Mouse (Mus musculus) limb, embryonic 11.5 days (tissue): ENCODE results near the gene Col23a1. TPM values are rescaled to one million over a fixed set of nuclear protein-coding genes. Genes with fewer than 3 reads are reported as not detected.

Experiments used
- ATAC-seq: fragments of 200-750 bp; cut with Nextera tagmentation; 2 replicates; pipeline ENCODE4 v1.8.0; 2017; ENCODE audit warnings: low read depth; ENCODE audit not compliant: insufficient number of reproducible peaks, low FRiP score, low TSS enrichment
- DNase-seq: peaks from one replicate; pipeline ENCODE4 v3.0.0-alpha.2; 2015; ENCODE audit warnings: low spot score
- H3K27ac ChIP-seq: fragments of 300-500 bp; sonication (generic); replicated peaks from 2 replicates; pipeline ENCODE4 v1.5.1; 2014; ENCODE audit warnings: low read depth, mild to moderate bottlenecking, low read length
- H3K27me3 ChIP-seq: fragments of 300-500 bp; sonication (generic); 2 replicates; pipeline ENCODE4 v1.6.1; 2014; ENCODE audit warnings: mild to moderate bottlenecking, low read length, mixed read lengths; ENCODE audit not compliant: control insufficient read depth, insufficient read depth
- H3K36me3 ChIP-seq: fragments of 300-500 bp; sonication (generic); 2 replicates; pipeline ENCODE4 v1.6.1; 2014; ENCODE audit warnings: mild to moderate bottlenecking, low read length, moderate library complexity, mixed read lengths; ENCODE audit not compliant: control insufficient read depth, insufficient read depth
- H3K4me1 ChIP-seq: fragments of 300-500 bp; sonication (generic); 2 replicates; pipeline ENCODE4 v1.6.1; 2014; ENCODE audit warnings: low read length, mixed read lengths; ENCODE audit not compliant: control insufficient read depth, insufficient read depth
- H3K4me2 ChIP-seq: fragments of 300-500 bp; sonication (generic); 2 replicates; pipeline ENCODE4 v1.6.1; 2014; ENCODE audit warnings: low read depth, mild to moderate bottlenecking, moderate library complexity; ENCODE audit not compliant: severe bottlenecking
- H3K4me3 ChIP-seq: fragments of 300-500 bp; sonication (generic); 2 replicates; pipeline ENCODE4 v1.5.1; 2014; ENCODE audit warnings: low read depth, low read length
- H3K9ac ChIP-seq: fragments of 300-500 bp; sonication (generic); 2 replicates; pipeline ENCODE4 v1.6.1; 2014; ENCODE audit warnings: mild to moderate bottlenecking, low read length
- H3K9me3 ChIP-seq: fragments of 300-500 bp; sonication (generic); 2 replicates; pipeline ENCODE4 v1.6.1; 2016; ENCODE audit warnings: low read length; ENCODE audit not compliant: control insufficient read depth
- whole genome bisulfite sequencing: fragments of 180-500 bp; shearing (Covaris S2); extraction: QIAGEN DNeasy Blood & Tissue Kit; methylation state at CpG from one replicate; pipeline ENCODE4 v1.1.7; 2014; 5-methylcytosine and 5-hydroxymethylcytosine counted together
- polyA plus RNA-seq: library from polyadenylated mRNA; unstranded; fragments of >200 nt; fragmentation: Nextera tagmentation; extraction: Ambion mirVana; gene quantifications from 2 replicates; pipeline ENCODE4 v1.2.1, GENCODE M21; 2014

Gene Col23a1
- polyA plus RNA-seq, 1 experiment from 2014 or later = 21.1 TPM

- no peak for ATAC-seq
- H3K4me1 ChIP-seq = no peaks in the 10 kb centered on the region
- 91% methylated on average over 1 of the region's 1 CpGs for WGBS
- no peak overlapping the region for H3K27ac ChIP-seq
- H3K9ac ChIP-seq = no peak overlapping the region
- DNase-seq = no peak
- no peaks in the 10 kb centered on the region for H3K27me3 ChIP-seq
- H3K4me3 ChIP-seq = no peak overlapping the region
- H3K9me3 ChIP-seq = no peaks in the 10 kb centered on the region
- peaks cover 24% of the 10 kb centered on the region for H3K36me3 ChIP-seq
- H3K4me2 ChIP-seq = no peak overlapping the region
Measured at GRCm38 (mm10) chr11:51274418-51274817, 15.3 kb upstream of the Col23a1 start.

GRCm38 (mm10) chr11:51290066-51290955, 591 bp downstream of the Col23a1 start:
- H3K27me3 ChIP-seq = no peaks in the 10 kb centered on the region
- 2% methylated on average over 71 of the region's 74 CpGs for WGBS
- H3K4me1 ChIP-seq = peaks cover 8% of the 10 kb centered on the region; the same call in 1 of the 2 replicates
- peak overlapping the region; percentile 64 for H3K4me3 ChIP-seq
- ATAC-seq (peak; percentile 78), DNase-seq (peak; percentile 81)
- no peaks in the 10 kb centered on the region; the same call in 1 of the 2 replicates for H3K36me3 ChIP-seq
- peak overlapping the region; percentile 73 for H3K9ac ChIP-seq
- H3K27ac ChIP-seq = peak overlapping the region; percentile 76
- H3K9me3 ChIP-seq = no peaks in the 10 kb centered on the region
- H3K4me2 ChIP-seq = peak overlapping the region; percentile 82

- Histone ChIP-seq H3K4me1 (peaks cover 6% of the 10 kb centered on the region; the same call in 1 of the 2 replicates), H3K27ac (no peak overlapping the region)
Measured at GRCm38 (mm10) chr11:51293956-51294530, 4.3 kb downstream of the Col23a1 start.

GRCm38 (mm10) chr11:51295742-51296141, 6.0 kb downstream of the Col23a1 start:
- ATAC-seq (no peak), DNase-seq (no peak)

More at GRCm38 (mm10) chr11:51293956-51294530, 4.3 kb downstream of the Col23a1 start:
- Histone ChIP-seq H3K4me3 (no peak overlapping the region), H3K4me2 (no peak overlapping the region), H3K27me3 (no peaks in the 10 kb centered on the region), H3K36me3 (no peaks in the 10 kb centered on the region), H3K9ac (no peak overlapping the region), H3K9me3 (no peaks in the 10 kb centered on the region)
- DNase-seq (no peak), ATAC-seq (no peak)
- WGBS = 58% methylated on average over 2 of the region's 2 CpGs

GRCm38 (mm10) chr11:51298691-51299090, 9.0 kb downstream of the Col23a1 start:
- no peak for ATAC-seq
- 87% methylated on average over 4 of the region's 4 CpGs for WGBS

More at GRCm38 (mm10) chr11:51295742-51296141, 6.0 kb downstream of the Col23a1 start:
- Histone ChIP-seq H3K4me1 (peaks cover under 1% of the 10 kb centered on the region; the same call in 1 of the 2 replicates), H3K36me3 (no peaks in the 10 kb centered on the region), H3K4me2 (no peak overlapping the region), H3K9me3 (no peaks in the 10 kb centered on the region), H3K27me3 (no peaks in the 10 kb centered on the region), H3K4me3 (no peak overlapping the region), H3K9ac (no peak overlapping the region), H3K27ac (no peak overlapping the region)
- 88% methylated on average over 3 of the region's 3 CpGs for WGBS

GRCm38 (mm10) chr11:51302396-51302795, 12.7 kb downstream of the Col23a1 start:
- no peaks in the 10 kb centered on the region for H3K36me3 ChIP-seq
- 60% methylated on average over 5 of the region's 5 CpGs for WGBS

More at GRCm38 (mm10) chr11:51298691-51299090, 9.0 kb downstream of the Col23a1 start:
- Histone ChIP-seq H3K27ac (no peak overlapping the region), H3K9ac (no peak overlapping the region), H3K4me2 (no peak overlapping the region), H3K9me3 (no peaks in the 10 kb centered on the region), H3K27me3 (no peaks in the 10 kb centered on the region), H3K36me3 (no peaks in the 10 kb centered on the region), H3K4me1 (no peaks in the 10 kb centered on the region), H3K4me3 (no peak overlapping the region)
- no peak for DNase-seq

GRCm38 (mm10) chr11:51303981-51304553, 14.3 kb downstream of the Col23a1 start:
- Histone ChIP-seq H3K27me3 (no peaks in the 10 kb centered on the region), H3K4me1 (no peaks in the 10 kb centered on the region), H3K4me3 (no peak overlapping the region), H3K4me2 (no peak overlapping the region), H3K9me3 (no peaks in the 10 kb centered on the region), H3K27ac (no peak overlapping the region), H3K9ac (no peak overlapping the region), H3K36me3 (no peaks in the 10 kb centered on the region)
- whole genome bisulfite sequencing = 42% methylated on average over 12 of the region's 12 CpGs
- ATAC-seq (no peak), DNase-seq (peak; percentile 36)

More at GRCm38 (mm10) chr11:51302396-51302795, 12.7 kb downstream of the Col23a1 start:
- Histone ChIP-seq H3K9me3 (no peaks in the 10 kb centered on the region), H3K4me1 (no peaks in the 10 kb centered on the region), H3K27me3 (no peaks in the 10 kb centered on the region), H3K4me2 (no peak overlapping the region), H3K4me3 (no peak overlapping the region), H3K27ac (no peak overlapping the region), H3K9ac (no peak overlapping the region)
- no peak for ATAC-seq
- no peak for DNase-seq

- 0 out of 2 replicates have a peak, but pooled peaks cover 4% of the 10 kb centered on the region for H3K4me1 ChIP-seq
- H3K4me3 ChIP-seq = no peak overlapping the region
- WGBS = 68% methylated on average over 5 of the region's 5 CpGs
- no peak overlapping the region for H3K27ac ChIP-seq
- no peaks in the 10 kb centered on the region for H3K9me3 ChIP-seq
- H3K4me2 ChIP-seq = no peak overlapping the region
- H3K9ac ChIP-seq = no peak overlapping the region
- DNase-seq (no peak), ATAC-seq (no peak)
- no peaks in the 10 kb centered on the region for H3K27me3 ChIP-seq
- H3K36me3 ChIP-seq = no peaks in the 10 kb centered on the region
Measured at GRCm38 (mm10) chr11:51308306-51308705, 18.6 kb downstream of the Col23a1 start.
